Mouse (Mus musculus) left cerebral cortex, adult 8-10 months (tissue): ENCODE results near the gene F11r. TPM values are rescaled to one million over a fixed set of nuclear protein-coding genes. Genes with fewer than 3 reads are reported as not detected.
A peak's percentile ranks its signal among the peaks of the same experiment; 100 is the strongest.
"Not testable (repeated sequence)": the region's sequence is repeated elsewhere in the genome, so short reads cannot be mapped to it uniquely, and the experiment has no call there.

Experiments
- DNase-seq, 2 experiments: peaks; one replicate each; pipeline ENCODE4 v3.0.0; 2022; ENCODE audit warnings: low spot score in 2 of 2
- total RNA-seq, 4 experiments: library from RNA; stranded (reverse); gene quantifications; 2 replicates each; pipeline ENCODE4 v1.2.4; 2022

F11r gene
- total RNA-seq, 4 experiments from 2014 or later: 7.7 to 10.3 (median 9.1) TPM

- DNase-seq: peak in 1 of 2 experiments; percentile 18
These were observed 33.1 kb downstream of the F11r start for GRCm38 (mm10) chr1:171470371-171470871.

GRCm38 (mm10) chr1:171470896-171471295 is 33.6 kb downstream of the F11r start:
- no peak for DNase-seq

- no peak for DNase-seq
These were observed 34.1 kb downstream of the F11r start for GRCm38 (mm10) chr1:171471452-171471851.

- not testable (repeated sequence) for DNase-seq
These were observed 34.6 kb downstream of the F11r start for GRCm38 (mm10) chr1:171471941-171472340.

- no peak for DNase-seq
These were observed 36.2 kb downstream of the F11r start for GRCm38 (mm10) chr1:171473506-171473905.

GRCm38 (mm10) chr1:171473920-171474640 is 36.7 kb downstream of the F11r start:
- no peak for DNase-seq

- no peak for DNase-seq
These were observed 39.8 kb downstream of the F11r start for GRCm38 (mm10) chr1:171477123-171477522.

GRCm38 (mm10) chr1:171477758-171478545 is 40.6 kb downstream of the F11r start:
- no peak for DNase-seq

GRCm38 (mm10) chr1:171478968-171479367 is 41.6 kb downstream of the F11r start:
- peak; percentile 49 to 50 for DNase-seq

GRCm38 (mm10) chr1:171494241-171494640 is 56.9 kb downstream of the F11r start:
- DNase-seq: no peak

GRCm38 (mm10) chr1:171495371-171495770 is 58.0 kb downstream of the F11r start:
- DNase-seq: no peak

GRCm38 (mm10) chr1:171499856-171500255 is 62.5 kb downstream of the F11r start:
- DNase-seq: no peak

- no peak for DNase-seq
These were observed 63.8 kb downstream of the F11r start for GRCm38 (mm10) chr1:171501016-171501610.

GRCm38 (mm10) chr1:171501636-171502080 is 64.3 kb downstream of the F11r start:
- no peak for DNase-seq

- DNase-seq: no peak
These were observed 65.3 kb downstream of the F11r start for GRCm38 (mm10) chr1:171502388-171503249.

- peak; percentile 80 to 88 for DNase-seq
These were observed 65.9 kb downstream of the F11r start, which contains the start of gene Alyref2 for GRCm38 (mm10) chr1:171503250-171503591. Gene Alyref2, plus strand, starts transcription at chr1:171503478.

GRCm38 (mm10) chr1:171503592-171504291 is 66.4 kb downstream of the F11r start:
- DNase-seq: peak; percentile 39 to 49

GRCm38 (mm10) chr1:171504586-171504985 is 67.3 kb downstream of the F11r start:
- no peak for DNase-seq

- no peak for DNase-seq
These were observed 75.9 kb downstream of the F11r start for GRCm38 (mm10) chr1:171513234-171513633.

- DNase-seq: no peak
These were observed 76.4 kb downstream of the F11r start for GRCm38 (mm10) chr1:171513760-171514159.
